Mouse (Mus musculus): ENCODE data around the gene Cbfa2t2. TPM values are rescaled to one million over a fixed set of nuclear protein-coding genes. Genes with fewer than 3 reads are reported as not detected.
"Not testable (repeated sequence)": the region's sequence is repeated elsewhere in the genome, so short reads cannot be mapped to it uniquely, and the experiment has no call there.

Gene Cbfa2t2
- polyA plus RNA-seq, 1 experiment from 2014 or later = 69.4 TPM

- peak overlapping the region; percentile 57 for H3K27ac ChIP-seq
- WGBS = 43% methylated on average over 3 of the region's 3 CpGs
These were observed 40.7 kb downstream of the Cbfa2t2 start for GRCm38 (mm10) chr2:154477028-154477427.

GRCm38 (mm10) chr2:154491788-154492187 is 55.5 kb downstream of the Cbfa2t2 start:
- no peak overlapping the region for H3K4me2 ChIP-seq
- no peak for ATAC-seq
- no peaks in the 10 kb centered on the region for H3K27me3 ChIP-seq

More at GRCm38 (mm10) chr2:154477028-154477427, 40.7 kb downstream of the Cbfa2t2 start:
- no peaks in the 10 kb centered on the region for H3K36me3 ChIP-seq (ENCODE audit: poor library complexity, severe bottlenecking)
- H3K4me1 ChIP-seq = peaks cover 41% of the 10 kb centered on the region
- no peak overlapping the region for H3K4me2 ChIP-seq
- H3K27me3 ChIP-seq = no peaks in the 10 kb centered on the region
- H3K4me3 ChIP-seq = no peak overlapping the region
- no peak overlapping the region for H3K9ac ChIP-seq
- peak; percentile 68 for ATAC-seq
- H3K9me3 ChIP-seq (replicated peaks) = no peaks in the 10 kb centered on the region

GRCm38 (mm10) chr2:154493559-154493958 is 57.3 kb downstream of the Cbfa2t2 start:
- H3K4me3 ChIP-seq; H3K36me3 ChIP-seq (ENCODE audit: poor library complexity, severe bottlenecking); H3K27me3 ChIP-seq; H3K4me2 ChIP-seq; H3K9ac ChIP-seq; H3K27ac ChIP-seq; H3K4me1 ChIP-seq; H3K9me3 ChIP-seq (replicated peaks); ATAC-seq: not testable (repeated sequence)
- WGBS = 53% methylated on average over 2 of the region's 2 CpGs

More at GRCm38 (mm10) chr2:154491788-154492187, 55.5 kb downstream of the Cbfa2t2 start:
- no peak overlapping the region for H3K9ac ChIP-seq
- H3K27ac ChIP-seq = no peak overlapping the region
- no peaks in the 10 kb centered on the region for H3K9me3 ChIP-seq (replicated peaks)
- no peak overlapping the region for H3K4me3 ChIP-seq
- 0 out of 2 replicates have a peak, but pooled peaks cover 3% of the 10 kb centered on the region for H3K36me3 ChIP-seq (ENCODE audit: poor library complexity, severe bottlenecking)
- H3K4me1 ChIP-seq = no peaks in the 10 kb centered on the region

DNA sequence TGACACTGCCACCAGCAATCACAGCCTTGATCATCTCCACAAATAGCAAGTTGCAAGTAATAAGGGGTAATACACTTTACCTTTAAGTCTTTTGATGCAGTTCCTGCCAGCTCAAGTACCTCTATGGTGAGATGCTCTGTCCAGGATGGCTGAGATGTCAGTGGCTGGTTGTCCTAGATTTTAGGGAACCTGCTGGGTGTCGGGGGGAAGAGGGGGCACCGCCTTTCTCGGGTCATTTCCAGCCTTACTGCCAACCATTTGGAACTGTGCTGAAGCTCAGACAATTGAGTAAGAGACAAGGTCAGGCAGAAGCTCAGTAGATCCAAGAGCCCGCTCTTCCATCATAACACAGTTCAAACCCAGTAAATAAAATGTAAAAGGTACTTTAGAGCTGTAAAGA is 58.7 kb downstream of the Cbfa2t2 start:
- no peak overlapping the region for H3K9ac ChIP-seq
- H3K4me3 ChIP-seq = no peak overlapping the region
- no peak overlapping the region for H3K4me2 ChIP-seq
- WGBS = 97% methylated on average over 4 of the region's 4 CpGs
- H3K27me3 ChIP-seq = no peaks in the 10 kb centered on the region
- 0 out of 2 replicates have a peak, but pooled peaks cover 3% of the 10 kb centered on the region for H3K36me3 ChIP-seq (ENCODE audit: poor library complexity, severe bottlenecking)
- no peak overlapping the region for H3K27ac ChIP-seq
- no peaks in the 10 kb centered on the region for H3K9me3 ChIP-seq (replicated peaks)
- H3K4me1 ChIP-seq = 0 out of 2 replicates have a peak, but pooled peaks cover 8% of the 10 kb centered on the region
- no peak for ATAC-seq

- Histone ChIP-seq H3K4me1 (0 out of 2 replicates have a peak, but pooled peaks cover 8% of the 10 kb centered on the region), H3K27ac (peak overlapping the region; percentile 2), H3K4me2 (no peak overlapping the region), H3K4me3 (no peak overlapping the region), H3K9ac (no peak overlapping the region), H3K27me3 (no peaks in the 10 kb centered on the region), H3K36me3 (ENCODE audit: poor library complexity, severe bottlenecking) (peaks cover 19% of the 10 kb centered on the region), H3K9me3 (replicated peaks) (no peaks in the 10 kb centered on the region)
- ATAC-seq = no peak
- 62% methylated on average over 5 of the region's 5 CpGs for WGBS
These were observed 62.3 kb downstream of the Cbfa2t2 start for GRCm38 (mm10) chr2:154498571-154498970.

DNA sequence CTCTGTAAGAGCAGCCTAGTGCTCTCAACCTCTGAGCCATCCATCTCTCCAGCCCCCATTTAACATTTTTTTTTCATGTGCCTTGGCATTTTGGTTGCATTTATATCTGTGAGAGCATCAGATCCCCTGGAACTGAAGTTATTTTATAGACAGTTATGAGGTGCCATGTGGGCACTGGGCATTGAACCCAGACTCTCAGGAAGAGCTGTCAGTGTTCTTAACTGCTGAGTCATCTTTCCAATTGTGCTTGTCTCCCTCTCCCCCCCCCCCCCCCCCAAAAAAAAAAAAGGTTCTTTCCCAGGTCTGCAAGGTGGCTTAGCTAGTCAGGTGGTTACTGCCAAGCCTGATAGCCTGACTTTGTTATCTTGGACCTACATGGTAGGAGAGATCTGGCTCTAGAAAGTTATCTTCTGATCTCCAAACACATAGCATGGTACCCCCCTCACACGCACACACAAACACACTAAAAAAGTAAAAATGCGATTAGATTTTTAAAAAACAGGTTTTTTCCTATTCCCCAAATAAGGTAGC is 63.5 kb downstream of the Cbfa2t2 start:
- 94% methylated on average over 2 of the region's 2 CpGs for WGBS
- Histone ChIP-seq H3K4me3 (no peak overlapping the region), H3K9me3 (replicated peaks) (no peaks in the 10 kb centered on the region), H3K4me1 (0 out of 2 replicates have a peak, but pooled peaks cover 8% of the 10 kb centered on the region), H3K27me3 (no peaks in the 10 kb centered on the region), H3K9ac (no peak overlapping the region), H3K36me3 (ENCODE audit: poor library complexity, severe bottlenecking) (peaks cover 20% of the 10 kb centered on the region), H3K27ac (no peak overlapping the region), H3K4me2 (no peak overlapping the region)
- ATAC-seq = no peak

GRCm38 (mm10) chr2:154500758-154501157 is 64.5 kb downstream of the Cbfa2t2 start:
- Histone ChIP-seq H3K9me3 (replicated peaks) (no peaks in the 10 kb centered on the region), H3K9ac (no peak overlapping the region), H3K4me2 (no peak overlapping the region), H3K36me3 (ENCODE audit: poor library complexity, severe bottlenecking) (peaks cover 27% of the 10 kb centered on the region), H3K27ac (no peak overlapping the region), H3K4me1 (0 out of 2 replicates have a peak, but pooled peaks cover 8% of the 10 kb centered on the region), H3K27me3 (no peaks in the 10 kb centered on the region), H3K4me3 (no peak overlapping the region)
- ATAC-seq = no peak
- WGBS = 93% methylated on average over 3 of the region's 3 CpGs

DNA sequence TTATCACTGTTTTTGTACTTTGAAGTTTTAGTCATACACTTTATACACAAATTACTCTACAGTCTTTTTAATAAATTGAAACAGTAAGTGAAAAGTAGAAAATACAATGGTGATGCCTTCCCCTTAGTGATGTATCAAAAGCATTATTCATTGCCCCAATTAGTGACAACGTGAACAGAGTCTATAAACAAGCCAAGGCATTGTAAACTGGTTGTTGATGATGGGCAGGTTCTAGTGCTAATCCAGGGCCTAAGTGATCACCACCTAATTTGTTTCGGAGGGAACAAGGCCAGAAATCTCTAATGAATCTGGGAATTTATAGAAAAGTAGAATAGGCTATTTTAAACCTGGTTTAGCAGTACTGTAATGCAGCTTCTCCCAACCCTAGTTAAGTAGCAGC is 70.8 kb downstream of the Cbfa2t2 start:
- Histone ChIP-seq H3K27me3 (no peaks in the 10 kb centered on the region), H3K9me3 (replicated peaks) (no peaks in the 10 kb centered on the region), H3K27ac (peak overlapping the region; percentile 75), H3K36me3 (ENCODE audit: poor library complexity, severe bottlenecking) (peaks cover 45% of the 10 kb centered on the region), H3K4me3 (no peak overlapping the region), H3K9ac (no peak overlapping the region), H3K4me1 (peaks cover 22% of the 10 kb centered on the region), H3K4me2 (no peak overlapping the region)
- WGBS = 34% methylated on average over 2 of the region's 2 CpGs
- no peak; the same call in 1 of the 2 replicates for ATAC-seq

GRCm38 (mm10) chr2:154507566-154508283 is 71.4 kb downstream of the Cbfa2t2 start:
- 0 out of 2 replicates have a peak, but pooled peaks have one; percentile 30 for ATAC-seq
- no peaks in the 10 kb centered on the region for H3K9me3 ChIP-seq (replicated peaks)
- H3K4me3 ChIP-seq = no peak overlapping the region
- H3K27ac ChIP-seq = peak overlapping the region; percentile 75
- H3K4me1 ChIP-seq = peaks cover 22% of the 10 kb centered on the region
- no peaks in the 10 kb centered on the region for H3K27me3 ChIP-seq
- H3K9ac ChIP-seq = no peak overlapping the region
- H3K36me3 ChIP-seq (ENCODE audit: poor library complexity, severe bottlenecking) = peaks cover 51% of the 10 kb centered on the region
- WGBS = 75% methylated on average over 9 of the region's 9 CpGs
- no peak overlapping the region for H3K4me2 ChIP-seq

DNA sequence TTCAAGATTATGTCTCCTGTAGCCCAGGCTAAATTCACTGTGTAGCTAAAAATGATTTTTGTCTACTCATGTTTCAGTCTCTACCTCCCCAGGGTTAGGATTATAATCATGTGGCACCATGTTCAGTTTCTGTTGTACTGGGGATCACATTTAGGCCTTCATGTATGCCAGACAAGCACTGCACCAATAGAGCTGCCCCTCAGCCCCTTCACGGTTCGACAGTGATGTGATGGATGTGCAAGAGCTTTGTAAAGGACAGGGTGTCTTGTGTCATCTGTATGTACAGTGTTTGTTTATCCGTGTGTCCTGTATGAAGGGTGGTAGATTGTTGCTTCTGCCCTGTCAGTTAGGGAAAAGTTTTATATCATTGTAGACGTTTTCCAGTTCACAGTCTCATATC is 72.2 kb downstream of the Cbfa2t2 start:
- H3K27ac ChIP-seq = no peak overlapping the region
- H3K4me3 ChIP-seq = no peak overlapping the region
- peaks cover 57% of the 10 kb centered on the region for H3K36me3 ChIP-seq (ENCODE audit: poor library complexity, severe bottlenecking)
- no peak overlapping the region for H3K9ac ChIP-seq
- no peaks in the 10 kb centered on the region for H3K9me3 ChIP-seq (replicated peaks)
- H3K27me3 ChIP-seq = no peaks in the 10 kb centered on the region
- ATAC-seq = no peak
- peaks cover 22% of the 10 kb centered on the region for H3K4me1 ChIP-seq
- 83% methylated on average over 4 of the region's 4 CpGs for WGBS
- H3K4me2 ChIP-seq = no peak overlapping the region

DNA sequence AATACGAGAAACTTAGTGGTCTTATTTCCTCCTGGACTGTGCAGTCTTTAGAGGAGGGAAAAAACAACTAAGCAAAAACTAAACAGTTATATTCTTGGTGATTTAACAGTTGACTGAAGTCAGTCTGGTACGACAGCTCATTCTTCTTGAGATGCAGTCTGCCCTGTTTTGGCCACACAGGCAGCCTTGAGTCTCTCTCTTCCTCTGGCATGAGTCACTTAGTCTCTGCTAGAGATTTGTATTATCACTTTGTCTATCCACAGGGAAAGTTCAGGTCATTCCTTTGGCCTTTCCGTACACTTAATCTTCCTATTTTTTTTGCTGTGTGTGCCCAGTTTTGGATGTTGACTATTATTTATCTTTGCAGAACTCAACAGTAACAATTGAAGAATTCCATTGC is 73.9 kb downstream of the Cbfa2t2 start:
- Histone ChIP-seq H3K4me3 (no peak overlapping the region), H3K27me3 (no peaks in the 10 kb centered on the region), H3K36me3 (ENCODE audit: poor library complexity, severe bottlenecking) (peaks cover 52% of the 10 kb centered on the region), H3K9me3 (replicated peaks) (no peaks in the 10 kb centered on the region), H3K9ac (no peak overlapping the region), H3K27ac (no peak overlapping the region), H3K4me1 (peaks cover 22% of the 10 kb centered on the region), H3K4me2 (no peak overlapping the region)
- WGBS = 95% methylated on average over 3 of the region's 3 CpGs
- no peak for ATAC-seq

DNA sequence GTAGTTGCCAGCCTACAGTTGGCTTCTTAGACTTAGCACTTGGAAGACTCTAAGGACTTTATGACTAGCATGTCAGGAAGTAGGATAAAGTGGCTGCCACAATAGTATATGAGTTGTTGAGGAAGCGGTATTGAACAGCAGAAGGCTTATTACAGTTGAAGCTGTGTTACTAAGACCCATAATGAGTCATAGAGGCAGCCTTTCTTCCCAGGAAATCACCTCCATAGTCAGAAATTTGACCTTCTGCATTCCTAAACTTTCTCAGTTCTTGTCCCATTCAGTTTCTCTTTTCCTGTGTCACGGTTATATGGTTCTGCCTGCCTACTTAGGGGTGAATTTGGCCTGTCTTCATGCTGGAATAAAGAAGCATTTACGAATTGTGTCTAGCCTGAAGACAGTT is 80.7 kb downstream of the Cbfa2t2 start:
- no peak overlapping the region for H3K27ac ChIP-seq
- H3K4me1 ChIP-seq = no peaks in the 10 kb centered on the region
- 90% methylated on average over 3 of the region's 3 CpGs for WGBS
- H3K4me2 ChIP-seq = no peak overlapping the region
- H3K27me3 ChIP-seq = no peaks in the 10 kb centered on the region
- H3K36me3 ChIP-seq (ENCODE audit: poor library complexity, severe bottlenecking) = peaks cover 57% of the 10 kb centered on the region
- H3K9ac ChIP-seq = no peak overlapping the region
- no peak overlapping the region for H3K4me3 ChIP-seq
- H3K9me3 ChIP-seq (replicated peaks) = no peaks in the 10 kb centered on the region
- no peak for ATAC-seq
